Mouse (Mus musculus) left cerebral cortex, postnatal 10 days (tissue): ENCODE data around the gene Hadh. TPM values are rescaled to one million over a fixed set of nuclear protein-coding genes. Genes with fewer than 3 reads are reported as not detected.

ENCODE experiments used
- DNase-seq, 2 experiments: peaks; one replicate each; pipeline ENCODE4 v3.0.0; 2021 to 2022; ENCODE audit warnings: low spot score in 2 of 2, mixed read lengths in 1 of 2; ENCODE audit errors: extremely low spot score in 1 of 2
- intact Hi-C: fragments of 180-260 bp; cut with DNase I; formaldehyde crosslinking; loops from one replicate; pipeline ENCODE4 v1.15.1; 2025
- total RNA-seq, 2 experiments: library from RNA; stranded (reverse); gene quantifications; 2 replicates each; pipeline ENCODE4 v1.2.3; 2021

The Hadh gene
- 10 to 100 TPM; 20.1 to 20.6 TPM for total RNA-seq

DNA sequence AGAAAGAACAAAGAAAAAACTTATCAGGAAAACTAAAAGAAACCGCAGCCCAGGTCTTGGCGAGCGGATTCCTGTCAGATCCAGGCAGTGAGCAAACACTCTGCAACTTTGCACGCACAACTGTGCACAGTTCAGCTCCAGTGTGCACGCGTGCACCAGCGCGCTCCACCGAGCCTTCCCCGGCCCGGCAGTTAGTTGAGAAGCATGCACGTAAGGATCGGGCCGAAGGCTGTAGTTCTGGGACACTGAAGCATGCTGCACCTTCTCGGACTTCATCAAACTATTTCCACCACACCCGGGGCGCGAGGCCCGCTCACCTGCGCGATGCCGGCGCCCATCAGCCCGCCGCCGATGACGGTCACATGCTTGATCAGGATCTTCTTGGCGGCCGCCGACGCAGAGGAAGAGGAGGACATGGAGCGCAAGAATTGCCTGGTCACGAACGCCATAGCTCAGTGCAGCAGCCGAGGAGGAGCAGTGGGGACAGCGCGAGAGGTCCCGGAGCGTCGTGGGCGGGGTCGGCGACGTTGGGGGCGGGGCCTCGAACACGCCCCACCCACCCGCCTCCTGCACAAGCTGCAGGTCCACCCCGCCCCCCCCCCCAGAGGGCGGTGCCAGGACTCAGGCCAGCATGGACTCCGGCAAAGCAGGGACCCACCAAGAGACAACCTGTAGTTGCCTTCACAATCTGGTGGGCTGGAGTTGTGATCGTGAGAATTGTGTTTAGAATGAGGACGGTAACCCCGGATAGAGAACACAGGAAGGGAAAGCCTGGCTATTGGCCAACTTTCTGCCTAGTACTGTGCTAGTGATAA, at the start of gene Hadh:
Gene Hadh (minus strand): TSS at position 543 of the 815 bp plus-strand sequence.
- DNase-seq = peak; percentile 46 to 88
- intact Hi-C loops = no loop called here

DNA sequence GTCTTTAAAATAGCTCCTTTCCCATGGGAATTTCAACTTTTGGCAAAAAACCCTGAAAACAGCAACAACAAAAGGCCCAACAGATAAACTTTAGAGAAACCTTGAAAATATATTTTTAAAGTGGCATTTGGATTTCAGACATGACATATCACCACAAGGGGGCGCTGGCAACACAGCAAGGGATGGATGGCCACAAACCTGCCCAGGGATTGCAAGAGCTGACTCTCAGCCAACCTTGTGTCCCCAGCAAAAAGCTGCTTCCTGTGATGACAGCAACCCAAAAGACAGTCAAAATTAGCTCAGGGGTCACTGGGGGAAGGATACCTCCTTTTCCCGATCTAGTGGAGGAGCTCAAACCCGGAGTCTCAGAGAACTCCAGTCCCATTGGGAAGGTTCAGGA, 48.3 kb upstream of the Hadh start:
- DNase-seq = peak; percentile 57 to 86
- intact Hi-C loops = loop anchor here (2.0 kb wide), 2 partner anchors 205 to 233 kb away; no protein-coding TSS in a partner anchor

DNA sequence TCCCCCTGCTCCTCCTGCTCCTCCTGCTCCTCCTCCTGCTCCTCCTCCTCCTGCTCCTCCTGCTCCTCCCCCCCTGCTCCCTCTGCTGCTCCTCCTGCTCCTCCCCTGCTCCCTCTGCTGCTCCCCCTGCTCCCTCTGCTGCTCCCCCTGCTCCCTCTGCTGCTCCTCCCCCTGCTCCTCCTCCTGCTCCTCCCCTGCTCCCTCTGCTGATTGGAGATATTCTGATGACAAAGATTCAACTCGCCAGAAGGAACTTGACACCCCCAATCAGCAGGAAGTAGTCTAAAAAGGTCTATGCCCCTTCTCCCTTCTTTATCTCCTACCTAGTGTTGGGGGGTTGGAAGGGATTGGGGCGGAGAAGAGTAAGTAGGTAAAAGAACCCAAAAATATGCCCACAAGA, 46.3 kb upstream of the Hadh start:
- intact Hi-C loops = no loop called here
- no peak for DNase-seq

DNA sequence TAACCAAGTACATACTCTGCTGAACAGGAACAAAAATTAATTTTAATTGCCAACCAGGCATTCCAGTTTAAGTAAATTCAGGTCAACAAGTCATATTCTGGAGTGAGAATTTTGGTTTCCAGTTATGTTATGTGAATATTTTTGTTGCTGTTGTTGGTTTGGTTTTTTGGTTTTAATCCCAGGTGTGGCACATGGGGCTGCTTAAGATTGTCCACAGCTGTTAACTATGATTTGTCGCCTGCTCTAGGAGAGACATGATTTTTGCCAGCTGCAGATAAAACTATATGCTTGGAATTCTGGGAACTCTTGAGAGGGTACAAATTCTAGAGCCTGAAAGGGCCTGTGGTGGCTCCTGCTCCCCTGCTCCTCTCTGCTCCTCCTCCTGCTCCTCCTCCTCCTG, 45.2 kb upstream of the Hadh start:
- intact Hi-C loops = no loop called here
- no peak for DNase-seq

- intact Hi-C loops = no loop called here
- DNase-seq = no peak
Observed at GRCm38 (mm10) chr3:131315957-131316510, 44.1 kb upstream of the Hadh start.

GRCm38 (mm10) chr3:131312340-131312739, 40.4 kb upstream of the Hadh start:
- intact Hi-C loops = no loop called here
- no peak for DNase-seq

- intact Hi-C loops = no loop called here
- no peak for DNase-seq
Observed at GRCm38 (mm10) chr3:131310572-131310971, 38.7 kb upstream of the Hadh start.

DNA sequence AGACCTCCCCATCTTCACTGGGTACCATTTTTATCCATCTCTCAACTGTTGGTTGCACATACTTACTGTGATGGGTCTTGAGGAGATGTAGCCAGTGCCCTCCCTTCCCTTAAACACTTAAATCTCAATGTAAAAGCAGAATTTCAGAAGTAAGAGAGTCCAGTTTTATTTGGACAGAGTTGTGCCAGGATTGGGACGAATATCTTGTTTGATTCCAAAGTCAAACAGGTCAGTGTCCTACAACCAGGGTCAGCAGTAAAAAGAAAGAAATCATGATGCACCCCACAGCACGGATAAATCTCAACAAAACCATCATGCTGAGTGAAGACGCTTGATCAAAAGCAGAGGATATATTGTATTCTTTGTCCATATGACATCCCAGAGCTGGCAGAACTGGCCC, 35.9 kb upstream of the Hadh start:
- DNase-seq = no peak
- intact Hi-C loops = no loop called here

- intact Hi-C loops = no loop called here
Observed at GRCm38 (mm10) chr3:131306255-131306654, 34.4 kb upstream of the Hadh start.

GRCm38 (mm10) chr3:131303320-131303714, 31.4 kb upstream of the Hadh start:
- intact Hi-C loops = no loop called here
- no peak for DNase-seq

More at GRCm38 (mm10) chr3:131306255-131306654, 34.4 kb upstream of the Hadh start:
- no peak for DNase-seq

DNA sequence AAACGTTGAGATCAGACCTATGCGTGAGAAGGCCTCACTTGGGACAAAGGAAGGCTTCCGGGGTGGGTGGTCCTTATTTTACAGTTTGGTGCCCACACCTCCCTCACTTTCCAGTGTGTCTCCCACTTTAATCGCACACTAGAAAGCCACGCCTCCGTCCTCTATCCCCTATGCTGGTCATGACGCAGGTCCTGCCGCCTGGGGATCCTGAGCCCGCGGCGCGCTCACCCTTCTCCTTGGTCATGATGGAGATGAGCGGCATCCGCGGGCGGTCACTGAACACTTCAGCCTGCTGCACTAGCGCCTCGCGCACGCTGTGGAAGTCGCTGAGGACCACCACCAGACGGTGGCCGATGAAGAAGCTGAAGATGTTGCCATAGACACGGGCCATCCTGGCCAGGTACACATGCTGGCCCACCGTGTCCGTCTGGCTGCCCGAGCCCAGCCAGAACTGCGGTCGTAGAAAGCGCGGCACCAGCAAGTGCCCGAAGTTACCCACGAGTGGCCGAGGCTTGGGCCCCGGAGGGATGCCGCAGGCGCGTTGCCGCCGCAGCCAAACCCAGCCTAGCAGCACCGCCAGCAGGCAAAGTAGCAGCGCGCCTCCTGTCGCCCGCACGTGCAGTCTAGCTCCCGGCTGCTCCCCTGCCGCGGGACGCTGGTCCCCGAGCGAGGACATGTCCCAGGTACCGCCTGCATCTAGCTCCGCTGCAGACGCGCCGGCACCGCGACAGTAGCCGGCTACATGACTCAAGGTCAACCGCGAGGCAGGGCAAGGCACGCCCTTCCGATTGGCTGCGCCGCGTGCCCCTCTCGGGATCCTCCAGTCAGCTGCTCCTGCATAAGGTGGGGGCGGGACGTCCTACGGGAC, 30.8 kb upstream of the Hadh start, which contains the start of gene Cyp2u1:
Gene Cyp2u1 (minus strand): TSS at position 776 of the 868 bp plus-strand sequence.
- peak; percentile 84 to 93 for DNase-seq
- intact Hi-C loops = no loop called here

- intact Hi-C loops = no loop called here
- DNase-seq = peak in 1 of 2 experiments; percentile 36
Observed at GRCm38 (mm10) chr3:131299908-131300307, 28.0 kb upstream of the Hadh start.

- peak in 1 of 2 experiments; percentile 56 for DNase-seq
- intact Hi-C loops = no loop called here
Observed at GRCm38 (mm10) chr3:131299078-131299477, 27.2 kb upstream of the Hadh start.

DNA sequence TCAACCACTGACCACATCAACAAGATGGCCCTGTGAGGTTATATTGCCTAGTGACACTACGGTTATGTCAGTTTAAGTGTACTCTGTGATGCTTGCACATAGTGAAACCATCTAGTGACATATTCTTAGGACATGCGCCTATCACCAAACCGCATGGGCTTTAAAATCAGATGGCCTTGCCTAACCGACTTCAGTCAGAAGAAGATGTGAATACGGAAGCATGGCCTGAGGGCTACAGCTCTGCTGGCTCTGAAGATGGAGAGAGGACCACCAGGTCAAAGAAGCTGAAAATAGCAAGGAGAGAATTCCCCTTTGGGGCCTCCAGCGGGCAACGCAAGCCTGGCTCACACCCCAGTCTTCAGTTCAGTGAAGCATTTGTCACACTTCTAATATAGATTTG, 25.0 kb upstream of the Hadh start:
- no peak for DNase-seq
- intact Hi-C loops = no loop called here

- intact Hi-C loops = no loop called here
- DNase-seq = no peak
Observed at GRCm38 (mm10) chr3:131295513-131296200, 23.8 kb upstream of the Hadh start.

DNA sequence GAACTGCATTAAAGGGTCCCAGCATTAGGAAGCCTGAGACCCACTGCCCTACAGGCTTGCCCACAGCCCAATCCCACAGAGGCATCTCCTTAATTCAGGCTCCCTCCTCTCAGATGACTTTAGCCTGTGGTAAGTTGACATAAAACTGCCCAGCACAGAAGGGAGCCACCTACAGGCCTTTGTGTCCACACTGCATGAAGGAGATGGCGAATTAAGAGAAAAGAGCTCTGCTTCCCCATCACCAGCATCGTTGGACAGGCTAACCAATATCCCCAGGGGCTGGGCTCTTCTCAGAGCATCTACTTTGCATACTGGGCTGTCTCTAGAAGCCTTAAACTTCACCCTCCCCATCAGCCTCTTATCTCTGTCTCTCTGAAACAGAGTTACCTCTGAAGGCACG, 22.6 kb upstream of the Hadh start:
- intact Hi-C loops = no loop called here

GRCm38 (mm10) chr3:131292959-131293358, 21.1 kb upstream of the Hadh start:
- DNase-seq = no peak
- intact Hi-C loops = no loop called here

More for the DNA sequence above, 22.6 kb upstream of the Hadh start:
- DNase-seq = no peak

DNA sequence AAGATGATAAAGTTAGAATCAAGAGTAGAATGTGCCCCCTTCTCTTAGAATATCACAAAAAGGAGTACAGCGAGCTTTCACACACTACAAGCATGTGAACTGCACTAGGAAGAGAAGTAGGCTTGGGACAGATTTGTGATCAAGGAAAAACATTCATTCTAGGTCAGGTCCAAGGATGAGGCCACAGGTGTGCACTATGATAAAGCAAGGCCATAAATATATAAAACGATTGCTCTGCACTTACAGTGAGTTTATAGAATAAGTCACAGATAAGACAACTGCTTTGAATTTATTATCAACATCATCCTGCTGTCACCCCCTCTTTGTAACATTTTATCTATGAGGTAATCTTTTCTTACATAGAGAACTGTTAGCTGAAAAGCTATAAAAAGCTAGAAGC, 20.4 kb upstream of the Hadh start:
- intact Hi-C loops = no loop called here
- no peak for DNase-seq

- DNase-seq = no peak
- intact Hi-C loops = no loop called here
Observed at GRCm38 (mm10) chr3:131291890-131292289, 20.0 kb upstream of the Hadh start.
